Mouse (Mus musculus) stomach, postnatal 0 days (tissue): Measurements from ENCODE around the gene Stac2.

Source experiments
- CTCF ChIP-seq: IDR thresholded peaks from 2 replicates; pipeline ENCODE4 v1.5.1; 2016; ENCODE audit warnings: antibody characterized with exemption, low read depth, mild to moderate bottlenecking, moderate library complexity
- EP300 ChIP-seq: optimal IDR thresholded peaks from 2 replicates; pipeline ENCODE3; 2016; ENCODE audit warnings: antibody characterized with exemption

DNA sequence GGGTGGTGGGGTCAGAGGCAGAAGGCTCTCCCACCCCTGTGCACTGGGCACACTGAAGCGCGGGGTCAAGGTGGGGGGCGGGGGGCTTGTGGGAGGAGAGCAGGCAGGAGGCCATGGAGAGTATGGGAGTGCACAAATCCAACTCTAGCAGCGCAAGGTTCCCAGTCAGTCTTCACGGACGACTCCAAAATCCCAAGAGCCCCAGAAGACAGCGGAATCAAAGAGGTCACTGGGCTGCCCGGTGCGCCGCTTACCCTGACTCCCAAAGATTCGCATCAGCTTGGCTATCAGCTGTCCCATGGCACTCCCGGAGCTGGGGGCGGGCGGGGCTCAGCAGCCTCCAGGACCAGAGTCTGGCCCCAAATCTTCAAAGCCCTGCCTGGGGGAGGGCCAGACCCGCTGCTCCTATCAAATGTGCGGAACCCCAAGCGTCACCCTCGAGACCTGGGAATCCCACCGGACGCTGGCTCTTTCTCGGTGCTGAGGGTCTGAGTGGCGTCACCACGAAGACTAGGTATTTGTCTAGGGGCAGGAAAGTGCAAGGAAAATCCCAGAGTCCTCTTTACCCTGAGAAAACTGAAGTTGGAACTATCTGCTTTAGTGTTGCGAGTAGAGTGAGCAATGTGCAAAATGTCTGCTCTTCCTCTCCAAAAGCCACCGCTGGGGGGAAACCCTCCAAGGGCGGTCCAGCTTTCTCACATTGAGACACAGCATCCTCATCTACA, 57.5 kb downstream of the Stac2 start, which contains the start of gene Arl5c:
- TF ChIP-seq CTCF (peak; percentile 62), EP300 (no peak)
